Mouse (Mus musculus) brain, adult 2 months (tissue): Measurements from ENCODE around the gene Sin3a.

Experiments used
- DNase-seq: peaks from one replicate; pipeline ENCODE4 v3.0.0; 2011; ENCODE audit warnings: low read depth, low spot score

Gene Sin3a

DNA sequence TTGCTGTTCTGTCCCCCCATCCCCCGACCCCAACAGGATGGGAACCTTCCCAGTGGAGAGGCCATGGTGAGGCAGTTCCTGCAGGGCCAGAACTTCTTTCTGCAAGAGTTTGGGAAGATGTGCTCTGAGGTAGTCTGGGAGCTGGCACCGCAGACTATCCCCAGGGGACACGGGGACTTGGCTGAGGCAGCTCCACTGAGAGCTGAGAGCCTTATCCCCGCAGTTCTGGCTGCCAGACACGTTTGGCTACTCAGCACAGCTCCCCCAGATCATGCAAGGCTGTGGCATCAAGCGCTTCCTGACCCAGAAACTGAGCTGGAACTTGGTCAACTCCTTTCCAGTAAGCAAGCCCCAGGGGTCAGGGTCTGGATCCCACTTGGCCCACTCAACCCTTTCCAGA, 65.4 kb downstream of the Sin3a start:
- no peak for DNase-seq

DNA sequence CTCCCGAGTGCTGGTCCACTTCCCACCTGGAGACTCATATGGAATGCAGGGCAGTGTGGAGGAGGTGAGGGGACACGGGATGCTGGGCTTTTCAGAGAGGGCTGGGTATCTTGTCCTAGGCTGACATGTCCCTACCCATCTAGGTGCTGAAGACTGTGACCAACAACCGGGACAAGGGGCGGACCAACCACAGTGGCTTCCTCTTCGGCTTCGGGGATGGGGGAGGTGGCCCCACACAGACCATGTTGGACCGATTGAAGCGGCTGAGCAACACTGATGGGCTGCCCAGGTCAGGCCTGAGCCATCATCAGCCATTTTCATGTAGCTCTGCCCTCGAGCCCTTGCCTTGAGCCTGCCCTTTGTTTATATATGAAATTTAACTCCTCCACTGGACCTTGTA, 65.9 kb downstream of the Sin3a start:
- no peak for DNase-seq

DNA sequence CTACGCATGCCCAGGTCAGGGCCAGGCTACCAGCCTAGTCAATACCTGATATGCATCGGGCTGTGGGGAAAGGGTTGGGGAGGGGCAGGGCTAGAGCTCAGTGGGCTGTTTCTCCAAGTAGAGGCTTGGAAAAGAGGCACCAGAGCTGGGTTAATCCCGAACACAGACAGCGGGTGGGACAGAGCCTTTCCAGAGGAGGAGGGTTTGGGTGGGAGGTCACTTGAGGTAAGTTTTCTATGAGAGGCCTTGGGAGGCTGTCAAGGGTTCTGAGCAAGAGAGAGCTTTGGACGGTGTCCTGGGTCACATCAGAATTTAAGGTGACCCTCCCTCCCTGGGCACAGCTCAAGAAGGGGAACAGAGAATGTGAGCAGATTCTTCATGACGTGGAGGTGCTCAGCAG, 66.7 kb downstream of the Sin3a start:
- no peak for DNase-seq

DNA sequence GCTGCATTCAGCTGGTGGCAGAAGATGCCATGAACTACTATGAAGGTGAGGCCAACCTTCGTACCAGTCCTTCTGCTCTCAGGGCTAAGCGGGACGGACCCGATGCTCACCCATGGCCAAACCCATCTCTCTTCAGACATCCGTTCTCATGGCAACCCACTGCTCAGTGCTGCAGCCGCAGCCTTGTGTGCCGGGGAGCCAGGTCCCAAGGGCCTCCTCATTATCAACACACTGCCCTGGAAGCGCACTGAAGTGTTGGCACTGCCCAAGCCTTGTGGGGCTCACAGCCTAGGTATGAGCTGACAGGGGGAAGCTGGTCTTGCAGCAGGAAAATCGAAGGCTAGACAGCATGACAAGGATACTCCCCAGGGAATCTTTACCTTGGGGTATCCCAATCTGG, 67.3 kb downstream of the Sin3a start:
- no peak for DNase-seq

DNA sequence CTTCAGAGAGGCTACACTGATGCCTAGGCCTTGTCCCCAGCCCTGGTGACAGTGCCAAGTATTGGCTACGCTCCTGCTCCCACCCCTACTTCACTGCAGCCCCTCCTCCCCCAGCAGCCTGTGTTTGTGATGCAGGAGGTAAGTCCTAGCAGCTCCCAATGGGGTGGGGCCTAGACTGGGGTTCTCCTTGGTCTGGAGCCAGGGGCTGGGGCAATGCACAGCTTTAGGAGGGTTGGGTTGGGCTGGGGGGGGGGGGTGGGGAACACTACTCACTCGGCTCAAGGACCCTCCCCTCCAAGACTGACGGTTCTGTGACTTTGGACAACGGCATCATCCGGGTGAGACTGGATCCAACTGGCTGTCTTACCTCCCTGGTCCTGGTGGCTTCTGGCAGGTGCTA, 67.7 kb downstream of the Sin3a start:
- DNase-seq: no peak

DNA sequence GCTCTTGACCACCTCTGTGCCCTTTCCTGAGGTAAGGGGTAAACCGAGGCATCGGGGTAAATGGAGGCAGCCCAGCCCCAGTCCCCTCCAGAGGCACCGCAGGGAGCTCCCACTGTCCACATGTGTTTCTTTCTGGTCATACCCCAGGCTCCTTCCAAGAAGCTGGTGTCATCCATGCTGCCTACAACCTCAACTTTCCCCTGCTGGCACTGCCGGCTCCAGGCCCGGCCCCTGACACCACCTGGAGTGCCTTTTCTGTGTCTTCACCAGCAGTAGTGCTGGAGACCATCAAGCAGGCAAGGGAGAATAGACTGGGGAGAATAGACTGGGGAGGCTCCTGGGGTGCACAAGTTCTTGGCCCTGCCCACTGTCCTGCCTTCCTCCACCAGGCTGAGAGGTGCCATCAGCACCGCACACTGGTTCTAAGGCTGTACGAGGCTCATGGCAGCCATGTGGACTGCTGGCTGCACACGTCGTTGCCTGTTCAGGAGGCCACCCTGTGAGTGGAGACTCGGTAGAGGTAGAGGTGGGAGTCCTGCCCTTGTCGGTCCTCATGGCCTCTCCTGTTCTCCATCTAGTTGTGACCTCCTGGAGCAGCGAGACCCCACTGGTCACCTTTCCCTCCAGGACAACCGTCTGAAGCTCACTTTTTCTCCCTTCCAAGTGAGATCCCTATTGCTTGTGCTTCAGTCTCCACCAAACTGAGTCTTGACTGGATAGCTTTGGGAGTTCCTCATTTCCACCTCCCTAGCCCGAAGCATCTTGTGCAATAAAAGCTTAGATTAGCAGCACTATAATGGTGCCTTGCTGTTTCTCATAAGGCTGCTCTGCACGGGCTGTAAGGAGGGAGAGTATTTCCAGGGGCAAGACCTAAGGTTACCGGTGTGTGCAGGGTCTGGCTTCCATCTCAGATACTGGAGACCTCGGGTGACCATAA, 69.8 kb downstream of the Sin3a start:
- no peak for DNase-seq

DNA sequence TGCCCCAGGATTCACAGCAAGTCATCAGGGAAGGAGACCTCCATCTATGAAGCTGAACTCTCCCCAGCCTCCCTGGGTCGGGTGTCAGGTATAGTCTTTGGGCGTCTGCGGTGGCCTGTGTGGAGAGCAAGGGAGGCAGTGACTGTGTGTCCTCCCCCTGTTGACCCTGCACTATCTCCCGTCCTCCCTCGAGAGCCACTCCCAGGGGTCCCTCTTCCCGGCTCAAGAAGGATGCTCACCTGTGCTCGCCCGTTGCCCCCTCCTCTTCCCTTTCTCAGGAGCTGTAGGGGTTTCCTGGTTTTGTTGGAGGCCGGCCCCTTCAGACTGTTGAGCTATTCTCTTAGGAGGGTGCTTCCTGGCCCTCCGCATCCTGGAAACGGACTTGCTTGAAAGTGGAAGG, 71.4 kb downstream of the Sin3a start:
- no peak for DNase-seq

DNA sequence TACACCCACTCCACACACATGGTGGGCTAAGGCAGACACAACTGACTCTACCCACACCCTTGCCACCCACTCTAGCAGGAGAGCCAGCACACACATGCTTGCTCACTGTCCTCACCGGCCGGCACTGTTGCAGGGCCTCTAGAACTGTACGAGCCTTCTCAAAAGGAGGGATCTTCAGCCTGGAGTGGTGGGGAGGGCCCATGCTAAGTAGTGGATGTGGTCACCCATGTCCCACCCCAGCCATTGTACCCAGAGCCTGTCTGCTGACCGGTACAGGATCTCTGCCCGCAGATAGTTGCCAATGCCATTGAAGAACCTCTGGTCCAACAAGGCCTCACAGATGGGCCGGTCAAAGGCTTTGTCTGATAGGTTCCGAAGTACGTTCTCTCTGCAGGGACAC, 73.0 kb downstream of the Sin3a start:
- no peak for DNase-seq

DNA sequence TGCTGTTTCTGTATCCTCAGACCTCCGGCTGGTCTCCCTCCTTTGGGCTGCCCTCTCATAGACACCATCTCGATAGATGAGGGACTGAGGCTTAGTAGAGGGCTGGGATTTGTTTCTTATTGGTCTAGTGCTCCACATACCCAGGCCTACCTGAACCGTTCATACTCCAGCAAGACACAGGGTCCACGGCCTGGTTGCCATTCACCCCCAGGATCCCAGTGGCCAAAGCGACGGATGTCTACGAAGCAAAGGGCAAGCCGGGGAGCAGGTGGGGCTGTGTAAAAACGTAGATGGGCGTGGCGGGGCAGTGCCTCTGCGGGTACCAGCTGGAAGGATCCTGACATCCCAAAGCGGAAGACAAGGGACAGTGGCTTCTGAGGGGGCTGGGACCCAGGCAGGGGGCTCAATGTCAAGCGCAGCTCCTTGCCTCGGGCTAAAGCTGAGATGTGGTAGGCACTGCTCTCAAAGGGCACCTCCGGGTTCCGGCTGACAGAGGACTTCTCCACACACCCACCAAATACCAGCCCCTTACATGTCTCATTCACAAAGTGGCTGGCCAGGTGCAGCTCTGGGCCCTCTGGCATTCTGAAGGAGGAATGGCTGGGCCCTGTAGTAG, 74.7 kb downstream of the Sin3a start:
- no peak for DNase-seq

DNA sequence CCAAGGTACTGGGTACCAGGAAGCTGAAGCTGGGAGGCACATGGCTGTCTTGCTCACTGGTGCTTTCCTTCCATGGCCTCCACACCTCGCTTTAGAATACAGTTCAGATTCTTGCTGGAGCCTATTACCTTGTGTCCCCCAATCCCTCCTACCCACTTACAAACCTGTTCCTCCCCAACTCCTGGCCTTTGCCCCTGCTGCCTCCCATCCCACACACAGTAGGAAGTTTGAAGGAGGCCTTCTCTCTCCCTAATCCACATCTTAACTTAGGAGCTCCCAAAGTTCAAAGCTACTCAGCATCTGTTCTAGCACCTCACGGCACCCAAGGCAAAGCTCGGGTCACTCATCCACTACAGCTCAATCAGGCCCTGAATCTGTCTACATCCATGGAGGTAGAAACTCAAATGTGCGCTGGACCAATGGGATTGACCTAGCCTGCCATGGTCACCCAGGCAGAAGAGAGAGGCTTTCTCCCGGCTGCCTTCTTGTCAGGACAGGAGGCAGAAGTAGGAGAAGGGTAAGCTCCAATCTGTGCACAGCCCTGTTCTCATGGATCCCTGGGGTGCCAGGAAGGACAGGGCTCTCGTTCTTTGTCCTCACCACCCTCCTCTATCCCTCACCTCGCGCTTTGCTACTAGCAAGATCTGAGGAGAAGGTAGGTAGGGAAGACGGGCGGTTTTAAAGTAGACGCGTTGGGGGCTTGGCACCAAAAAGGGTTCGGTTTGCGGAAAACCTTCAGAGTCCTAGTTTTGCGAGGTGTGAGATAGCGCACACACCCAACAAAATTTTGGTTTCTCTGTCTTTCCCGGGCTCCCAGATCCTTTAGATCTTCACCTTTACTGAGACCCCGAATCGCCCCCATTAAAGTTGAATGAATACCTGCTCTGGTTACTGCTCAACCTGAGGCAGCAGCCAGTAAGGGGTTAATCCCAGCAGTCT, 75.6 kb downstream of the Sin3a start:
- DNase-seq: peak; percentile 43

DNA sequence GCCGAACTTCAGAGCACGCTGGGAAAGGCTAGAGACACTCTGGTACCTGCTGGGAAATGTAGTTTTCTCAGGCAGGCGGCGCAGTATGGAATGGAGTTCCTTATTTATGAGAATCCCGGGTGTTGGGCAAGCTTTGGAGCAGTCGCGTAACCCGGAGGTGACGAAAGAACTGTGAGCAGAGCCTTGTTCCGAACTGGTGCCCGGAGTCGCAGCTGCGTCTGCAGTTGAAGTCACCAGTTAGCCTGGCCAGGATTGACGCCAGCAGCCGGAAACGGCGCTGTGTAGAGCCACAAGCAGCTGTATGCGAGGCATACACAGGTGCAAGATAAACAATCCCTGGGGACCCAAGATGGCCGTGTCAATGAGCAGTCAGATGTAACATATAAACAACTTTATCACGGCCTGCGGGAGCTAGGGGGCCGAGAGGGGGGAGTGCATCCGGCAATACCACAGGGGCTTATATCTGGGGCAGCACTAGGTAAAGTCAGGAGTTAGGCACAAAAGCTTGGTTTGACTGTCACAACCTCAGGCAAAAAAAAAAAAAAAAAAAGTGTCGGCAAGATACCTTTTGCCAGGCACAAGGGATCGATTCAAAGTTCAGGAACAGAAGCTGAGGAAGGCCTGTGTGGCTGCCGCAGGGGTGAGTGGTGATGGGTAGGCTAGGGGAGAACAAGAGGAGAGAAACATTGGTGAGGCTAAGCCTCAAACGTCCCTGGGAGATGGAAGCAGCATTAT, 76.5 kb downstream of the Sin3a start, which contains the start of gene Neil1:
TSS of gene Neil1 (minus strand) at position 162 of the 735 bp plus-strand sequence.
- peak; percentile 99 for DNase-seq

DNA sequence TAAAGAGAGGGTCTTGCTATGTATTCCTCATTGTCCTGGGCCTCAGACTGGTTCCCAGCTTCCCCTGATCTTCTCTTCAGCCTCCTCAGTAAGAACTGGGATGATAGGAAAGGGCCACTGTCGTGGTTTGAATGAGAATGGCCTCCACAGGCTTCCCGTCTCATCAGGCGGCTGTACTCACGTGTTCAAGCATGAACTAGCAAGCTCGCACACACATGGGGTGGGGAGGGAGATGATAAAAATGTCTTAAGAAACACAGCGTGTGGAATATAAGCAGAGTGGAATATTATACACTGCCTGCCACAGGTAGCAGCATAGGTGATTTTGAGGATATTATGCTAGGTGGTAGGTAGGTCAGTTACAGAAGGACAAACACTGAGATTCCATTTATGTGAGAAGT, 77.2 kb downstream of the Sin3a start:
- DNase-seq: peak; percentile 33

DNA sequence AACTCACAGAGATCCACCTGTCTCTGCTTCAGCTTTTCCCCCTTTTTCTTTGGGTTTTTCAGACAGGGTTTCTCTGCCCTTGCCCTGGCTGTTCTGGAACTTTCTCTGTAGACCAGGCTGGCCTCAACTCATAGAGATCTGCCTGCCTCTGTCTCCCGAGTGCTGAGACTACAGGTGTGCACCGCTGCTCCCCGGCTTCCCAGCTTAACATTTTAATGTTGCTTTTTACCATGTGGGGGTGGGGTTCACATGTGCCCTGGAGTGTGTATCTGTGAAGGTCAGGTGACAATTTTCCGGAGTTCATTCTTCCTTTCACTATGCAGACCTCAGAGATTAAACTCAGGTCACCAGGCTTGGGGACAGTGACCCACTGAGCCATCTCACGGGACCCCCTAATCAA, 78.4 kb downstream of the Sin3a start:
- no peak for DNase-seq

DNA sequence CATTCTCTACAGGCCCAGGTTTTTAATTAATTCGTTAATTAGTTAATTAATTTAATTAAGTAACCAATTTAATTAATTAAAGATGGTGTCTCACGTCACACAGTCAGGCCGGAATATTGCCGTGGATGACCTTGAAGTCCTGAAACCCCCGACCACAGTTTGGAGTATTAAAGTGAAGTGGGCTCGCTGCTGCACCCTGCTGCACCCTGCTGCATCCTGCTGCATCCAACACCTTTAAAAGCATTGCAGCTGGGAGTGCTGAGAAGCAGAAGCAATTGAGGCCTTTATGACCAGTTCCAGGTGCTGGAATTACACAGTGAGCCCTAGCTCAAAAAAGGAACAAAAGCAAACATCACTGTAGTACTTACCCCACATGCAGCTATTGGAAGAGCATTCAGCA, 80.5 kb downstream of the Sin3a start:
- DNase-seq: no peak

DNA sequence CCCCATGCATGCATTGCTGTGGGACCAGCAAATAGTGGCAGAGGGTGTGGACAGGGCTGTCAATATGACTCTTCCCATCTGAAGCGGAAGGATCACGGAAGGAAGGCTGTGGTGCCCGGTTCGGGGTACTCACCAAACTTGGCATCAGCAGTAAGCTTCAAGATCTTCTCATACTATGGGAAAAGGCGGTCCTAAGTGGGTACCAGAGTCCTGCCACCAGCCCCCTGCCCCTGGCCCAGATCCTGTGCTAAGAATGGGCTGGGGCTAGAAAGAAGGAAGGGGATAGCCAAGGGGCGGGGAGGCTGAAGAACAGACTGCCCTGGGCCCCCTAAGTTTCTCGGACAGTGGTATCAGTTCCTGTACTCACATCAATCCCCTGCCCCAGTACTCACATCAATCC, 84.5 kb downstream of the Sin3a start:
- DNase-seq: no peak

DNA sequence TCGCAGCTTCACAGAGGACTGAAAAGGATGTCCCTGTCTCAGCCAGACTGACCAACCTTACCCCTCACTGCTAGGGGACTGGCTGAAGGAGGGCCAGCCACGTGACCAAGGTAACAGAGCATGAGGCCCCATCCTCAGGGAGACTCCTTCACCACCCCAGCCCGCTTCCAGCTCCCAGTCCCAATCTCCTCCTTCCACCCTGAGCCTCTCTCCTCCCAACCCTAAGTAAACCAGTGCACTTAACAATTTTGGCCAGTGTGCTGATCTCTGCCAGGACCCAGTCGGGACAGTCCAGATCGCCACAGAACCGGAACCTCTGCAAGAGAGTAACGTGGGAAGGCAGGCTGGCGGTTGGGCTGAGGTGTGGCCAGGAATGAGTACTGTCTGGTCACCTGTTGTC, 85.0 kb downstream of the Sin3a start:
- no peak for DNase-seq

DNA sequence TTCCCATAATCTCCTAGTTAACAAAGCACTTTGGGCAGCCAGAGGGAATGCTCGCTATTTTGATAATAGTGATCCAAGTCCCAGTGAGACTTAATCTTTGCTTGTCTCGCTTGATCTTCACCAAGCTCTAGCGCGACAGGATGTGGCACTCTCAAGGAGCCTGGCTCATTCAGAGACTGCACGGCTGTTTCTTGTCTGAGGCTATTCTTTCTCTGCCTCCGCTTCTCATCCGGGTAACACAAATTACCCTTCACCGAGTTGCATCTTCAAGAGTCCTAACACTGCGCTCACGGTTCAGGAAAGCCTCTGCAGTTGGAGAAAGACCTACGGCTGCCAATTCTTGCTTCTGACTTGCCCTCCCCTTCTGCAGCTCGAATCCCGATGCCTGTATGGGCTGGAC, 85.7 kb downstream of the Sin3a start:
- peak; percentile 68 for DNase-seq

DNA sequence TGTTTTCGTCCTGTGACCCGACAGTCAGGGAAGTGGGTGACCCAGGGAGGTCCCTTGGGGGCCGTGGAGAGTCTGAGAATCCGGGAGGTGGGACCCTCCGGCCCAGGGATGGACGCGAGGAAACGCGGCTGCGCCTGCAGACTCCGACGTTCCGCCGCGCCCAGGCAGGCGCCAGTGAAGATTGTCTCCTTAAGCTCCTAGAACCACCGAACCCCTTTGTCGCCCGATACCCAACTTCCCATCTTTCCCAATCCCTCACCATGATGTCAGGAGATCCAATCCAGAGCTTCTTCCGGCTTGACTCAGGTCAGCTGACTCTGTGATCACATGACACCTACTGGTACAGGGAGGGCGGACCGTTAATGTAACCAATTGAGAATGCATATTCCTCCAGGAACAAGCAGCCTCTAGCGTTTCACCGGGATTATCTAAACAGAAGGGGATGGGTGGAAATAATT, 86.2 kb downstream of the Sin3a start, which contains the start of gene Commd4:
TSS of gene Commd4 (minus strand) at position 319 of the 458 bp plus-strand sequence.
- peak; percentile 99 for DNase-seq

DNA sequence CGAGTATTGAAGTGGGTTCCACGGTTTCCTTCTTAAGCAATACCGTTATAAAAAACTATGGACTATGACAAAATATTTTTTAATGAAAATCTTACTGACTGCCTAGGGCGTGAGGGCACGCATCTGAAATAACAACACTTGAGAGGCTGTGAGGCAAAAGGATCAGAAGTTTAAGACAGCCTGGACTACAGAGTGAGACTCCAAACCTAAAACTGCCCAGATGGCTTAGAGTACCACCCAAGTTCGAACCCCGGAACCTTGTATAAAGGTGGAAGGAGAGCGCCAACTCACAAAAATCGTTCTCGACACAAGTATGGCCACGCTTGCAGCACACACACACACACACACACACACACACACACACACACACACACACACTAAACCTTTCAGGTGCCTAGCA, 86.7 kb downstream of the Sin3a start:
- no peak for DNase-seq

DNA sequence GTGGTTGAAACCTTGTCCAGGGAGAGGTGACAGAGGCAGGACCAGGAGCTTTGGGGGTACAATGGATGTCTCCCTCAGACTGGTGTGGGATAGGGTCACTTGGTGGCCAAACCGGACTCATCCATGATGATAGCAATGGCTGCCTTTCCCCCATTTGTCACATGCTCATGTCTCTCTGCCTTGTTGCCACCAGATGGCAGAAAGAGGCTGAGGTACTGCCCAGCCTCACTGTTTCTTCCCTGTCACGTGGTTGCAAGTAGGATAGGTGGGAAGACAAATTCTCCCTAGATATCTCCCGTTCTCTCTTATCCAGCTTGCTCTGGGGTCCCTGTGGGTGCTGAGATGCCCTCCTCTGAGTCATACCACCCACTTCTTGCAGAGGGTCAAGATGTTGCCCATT, 90.7 kb downstream of the Sin3a start:
- DNase-seq: peak; percentile 65

DNA sequence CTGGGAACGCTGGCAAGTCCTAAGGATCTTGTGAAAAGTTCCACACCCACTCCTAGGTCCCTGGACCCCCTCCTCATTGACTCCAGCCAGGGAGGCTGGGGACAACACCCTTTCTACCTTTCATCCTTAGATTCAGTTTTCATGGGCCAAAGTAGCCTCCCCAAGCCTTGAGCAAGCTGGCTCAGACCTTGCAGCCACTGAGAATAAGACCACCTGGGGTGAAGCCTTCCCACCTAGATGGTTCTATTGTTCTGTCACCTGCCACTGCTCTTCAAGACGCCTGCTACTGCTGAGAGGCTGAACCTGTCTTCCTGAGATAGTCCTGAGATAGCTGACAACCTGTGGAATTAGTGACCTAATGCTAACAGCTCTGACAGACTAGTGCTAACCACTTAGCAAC, 91.3 kb downstream of the Sin3a start:
- no peak for DNase-seq
